Mouse (Mus musculus): ENCODE measurements at regions not wholly inside any gene's neighbourhood (a gene's known extent, or its start where the extent isn't known, plus 50 kb on each side); places are given as distances from the start of the nearest gene placed in this dataset.

DNA sequence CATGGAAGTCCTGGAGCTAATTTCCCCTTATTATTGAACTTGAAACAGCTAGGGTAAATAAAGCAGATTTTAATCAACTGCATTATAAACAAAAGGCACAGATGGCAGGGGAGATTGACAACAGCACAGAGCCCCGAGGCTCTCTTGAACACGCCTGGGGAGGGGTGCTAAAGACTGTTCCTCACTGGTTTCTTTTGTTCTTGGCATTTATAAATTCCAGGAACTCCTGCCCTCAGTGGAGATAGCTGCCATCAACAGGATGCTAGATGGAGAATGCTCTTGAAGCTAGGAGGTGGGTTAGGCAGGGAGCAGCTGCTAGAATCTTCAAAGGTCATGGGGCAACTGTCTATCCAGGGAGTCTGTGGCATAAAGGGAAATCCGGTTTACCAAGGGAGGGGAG is 102.2 kb upstream of the Kit start:
- DNase-seq: peak; percentile 25 to 67

DNA sequence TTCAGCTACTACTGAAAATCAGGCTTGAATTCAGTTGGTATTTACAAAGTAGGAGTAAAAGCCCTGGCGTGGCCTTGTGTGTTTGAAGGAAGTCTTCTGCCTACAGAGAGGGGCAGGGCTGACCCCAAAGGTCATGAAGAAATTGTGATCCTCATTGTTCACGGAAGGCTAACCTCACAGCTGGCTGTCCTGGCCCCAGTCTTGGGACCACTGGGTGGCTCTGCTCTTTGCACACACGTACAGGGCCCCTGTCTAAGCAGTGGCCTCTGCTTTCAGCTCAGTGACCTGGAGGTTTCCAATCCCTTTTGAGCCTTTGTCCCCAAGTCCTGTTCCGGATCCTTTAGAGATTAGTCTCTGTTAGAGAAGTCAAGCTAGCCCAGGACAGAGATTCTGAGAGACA is 99.3 kb upstream of the Kit start:
- no peak for DNase-seq

DNA sequence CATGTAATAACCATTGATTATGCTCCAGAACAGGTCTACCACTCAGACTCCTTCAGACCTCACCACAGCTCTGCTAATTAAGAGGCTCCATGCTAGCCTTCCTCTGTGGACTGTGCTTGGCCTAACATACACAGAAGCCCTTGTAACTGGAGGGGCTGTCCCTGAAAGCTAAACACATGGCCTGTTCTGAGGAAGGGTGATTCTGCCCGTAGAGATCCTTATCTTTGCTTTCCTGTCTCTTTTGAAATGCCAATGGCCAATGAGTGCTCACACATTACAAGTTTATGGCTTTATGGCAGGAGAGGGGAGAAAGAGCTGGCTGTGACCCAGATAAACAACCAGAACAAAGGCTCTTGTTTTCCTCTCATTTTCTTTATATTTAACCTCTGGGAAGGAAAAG is 96.2 kb upstream of the Kit start:
- DNase-seq: peak; percentile 11 to 50

DNA sequence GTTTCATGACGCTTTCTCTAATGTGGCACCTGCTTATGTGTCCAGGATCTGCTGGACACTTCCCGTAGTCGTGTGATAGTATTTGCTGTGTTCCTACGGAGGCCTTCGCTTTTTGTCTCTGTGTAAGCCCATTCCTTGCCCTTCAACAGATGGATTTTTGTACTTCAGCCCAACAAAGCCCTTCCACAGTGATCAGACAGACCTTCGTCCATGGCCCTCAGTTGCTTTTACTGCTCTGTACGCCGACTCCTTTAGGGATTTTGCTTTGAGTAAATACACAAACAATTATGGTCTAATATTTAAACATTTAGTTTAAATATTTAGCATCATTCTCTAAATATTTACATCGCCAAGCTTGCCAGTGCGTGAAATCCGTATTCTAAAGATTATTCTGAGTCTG is 95.6 kb upstream of the Kit start:
- no peak for DNase-seq

DNA sequence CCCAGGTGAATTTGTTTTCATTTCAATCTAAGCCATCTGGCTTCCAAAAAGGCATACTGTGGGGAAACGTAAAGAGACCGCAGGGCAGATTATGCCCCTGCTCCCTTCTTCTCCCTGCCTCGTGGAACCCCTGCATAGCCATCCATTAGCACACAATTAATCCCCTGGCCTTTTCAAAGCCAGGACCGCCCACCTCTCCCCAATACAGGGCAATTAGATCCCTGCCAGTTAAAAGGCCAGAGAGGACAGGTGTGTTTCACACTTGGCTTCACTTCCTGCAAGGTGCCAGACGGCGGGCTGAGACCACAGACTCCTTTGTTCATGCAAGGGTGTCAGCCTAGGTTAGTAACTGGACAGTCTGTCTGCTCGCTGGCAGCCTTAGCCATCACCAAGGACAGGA is 93.1 kb upstream of the Kit start:
- no peak for DNase-seq

DNA sequence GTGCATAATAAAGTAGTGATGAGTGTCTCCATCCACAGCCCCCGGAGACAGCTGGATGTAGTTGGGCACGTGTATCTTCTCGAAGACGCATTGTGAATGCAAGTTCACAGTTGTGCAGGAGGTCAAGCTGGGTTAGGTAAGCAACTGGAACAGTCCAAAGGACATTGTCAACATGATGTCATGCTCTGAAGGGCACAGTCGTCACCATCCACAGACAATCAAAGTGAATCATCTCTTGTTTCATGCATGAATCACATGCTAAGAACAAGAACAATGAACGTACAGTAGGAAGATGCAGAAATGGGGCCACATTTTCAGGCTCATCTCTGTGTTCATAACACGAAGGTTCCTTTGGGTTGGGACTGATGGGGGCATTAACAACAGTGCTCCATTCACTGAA is 90.4 kb upstream of the Kit start:
- DNase-seq: no peak

DNA sequence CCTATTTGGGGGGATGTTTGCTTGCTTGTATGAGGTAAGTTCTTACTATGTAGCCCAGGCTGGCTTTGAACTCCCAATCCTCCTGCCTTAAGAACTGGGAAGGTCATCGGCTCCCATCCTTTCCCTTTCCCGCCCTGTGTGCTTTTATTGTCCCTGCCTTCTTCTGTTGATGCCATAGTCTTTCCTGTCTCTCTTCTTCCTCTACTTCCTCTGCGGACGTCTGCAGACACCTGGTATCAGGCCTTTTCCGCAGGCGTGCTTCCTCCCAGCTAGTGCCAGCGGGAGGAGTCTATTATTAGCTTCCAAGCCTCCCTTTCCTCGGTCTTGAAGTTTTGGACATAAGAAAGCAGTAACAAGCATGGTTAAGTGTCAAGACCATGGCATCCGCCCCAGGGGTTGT is 83.9 kb upstream of the Kit start:
- DNase-seq: no peak

DNA sequence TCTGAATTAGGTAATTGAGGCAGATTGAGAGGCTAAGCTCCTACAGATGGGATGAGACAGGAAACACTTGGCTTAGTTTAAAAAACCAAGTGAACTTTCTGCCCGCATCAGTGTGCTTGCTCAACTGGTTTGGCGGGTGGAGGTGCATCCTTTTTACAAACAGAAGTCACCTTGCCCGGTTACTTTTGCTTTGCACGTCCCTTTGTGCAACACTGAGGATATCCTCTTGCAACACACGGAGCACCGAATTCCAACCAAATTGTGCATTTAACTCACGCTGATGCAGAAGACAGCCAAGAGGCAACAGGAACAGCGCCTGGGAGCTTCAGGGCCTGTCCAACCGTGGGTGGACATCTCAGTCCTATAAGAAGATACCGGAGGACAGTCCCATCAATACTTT is 80.6 kb upstream of the Kit start:
- no peak for DNase-seq

DNA sequence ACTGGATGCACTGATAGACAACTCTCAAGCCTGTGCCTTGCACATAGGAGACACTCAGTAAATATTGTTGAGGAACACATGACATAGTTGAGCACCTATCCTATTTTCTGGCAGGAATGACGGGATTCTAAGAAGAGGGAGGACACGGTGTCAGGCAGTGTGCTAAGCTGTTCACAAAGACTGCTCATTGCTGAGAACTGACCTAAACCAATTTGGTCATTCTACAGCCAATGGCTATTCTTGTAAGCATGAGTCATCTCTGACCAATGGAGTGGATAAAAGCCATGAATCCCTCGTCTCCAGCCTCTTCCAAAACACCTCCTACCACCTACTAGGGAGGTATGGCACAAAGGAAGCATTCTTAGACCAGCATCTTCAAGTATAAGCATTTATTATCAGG is 75.7 kb upstream of the Kit start:
- no peak for DNase-seq

DNA sequence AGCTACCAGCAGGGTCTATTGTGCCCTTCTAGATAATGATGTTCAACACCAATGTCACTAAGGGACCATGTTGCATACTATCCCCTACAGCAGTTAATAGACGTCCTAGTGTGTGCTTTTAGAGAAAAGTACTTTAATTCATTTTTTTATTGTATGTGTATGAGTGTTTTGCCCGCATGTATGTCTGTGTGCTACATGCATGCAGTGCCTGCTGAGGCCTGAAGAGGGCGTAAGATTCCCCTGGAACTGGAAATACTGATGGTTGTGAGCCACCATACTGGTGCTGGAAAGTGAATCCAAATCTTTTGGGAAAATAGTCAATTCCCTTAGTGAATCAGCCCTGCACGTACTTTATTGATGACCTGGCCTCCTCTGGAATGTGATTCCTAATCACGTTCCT is 75.0 kb upstream of the Kit start:
- DNase-seq: no peak

DNA sequence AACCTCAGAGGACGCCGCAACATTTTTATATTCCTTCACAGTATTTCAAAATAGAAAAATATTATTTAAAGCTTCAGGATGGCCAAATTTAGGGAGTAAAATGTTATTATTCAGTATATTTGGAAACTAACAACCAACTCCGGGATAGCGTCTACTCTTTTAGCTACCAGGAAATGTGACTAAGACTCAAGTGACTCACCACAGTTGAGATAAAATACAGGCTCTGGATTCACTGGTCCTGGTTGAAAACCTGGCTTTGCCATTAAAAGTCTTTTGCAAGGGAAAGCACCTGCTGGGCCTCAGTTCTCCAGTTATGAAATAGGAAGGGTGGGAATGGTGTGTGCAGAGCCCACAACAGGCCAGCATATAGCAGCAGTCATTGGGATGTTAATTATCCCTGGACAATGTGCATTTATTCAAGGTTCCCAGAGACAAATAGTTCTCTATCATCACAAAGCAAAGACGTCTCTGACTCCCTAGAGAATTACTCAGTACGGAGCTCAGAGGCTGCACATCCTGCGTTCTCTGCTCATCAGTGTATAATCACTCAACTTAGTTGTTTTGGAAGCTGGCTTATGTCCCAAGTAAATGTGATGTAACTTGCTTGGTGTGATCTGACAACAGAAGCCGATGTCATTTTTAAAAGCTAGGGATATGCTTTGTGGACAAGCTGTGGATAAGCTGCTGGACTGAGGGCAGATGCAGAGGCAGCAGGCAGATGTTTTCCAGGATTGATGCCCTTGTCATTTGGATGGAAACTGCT is 73.9 kb upstream of the Kit start:
- no peak for DNase-seq

DNA sequence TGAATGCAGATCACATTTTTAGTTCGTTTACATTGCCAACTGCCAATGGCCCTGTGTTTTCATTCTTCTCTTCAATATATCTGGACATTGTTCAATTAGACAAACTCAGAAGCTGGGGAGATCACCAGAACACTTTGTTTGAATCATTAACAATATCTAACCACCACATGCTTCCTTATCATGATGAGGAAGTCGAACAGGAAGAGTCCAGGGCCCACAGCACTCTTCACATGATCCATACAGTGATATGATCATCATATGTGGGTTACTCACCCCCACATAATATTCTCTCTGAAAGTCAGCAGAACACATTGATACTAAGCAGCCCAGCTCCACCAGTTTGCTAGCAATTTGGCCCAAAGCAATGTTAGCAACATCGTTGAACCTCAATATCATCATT is 71.0 kb upstream of the Kit start:
- no peak for DNase-seq

DNA sequence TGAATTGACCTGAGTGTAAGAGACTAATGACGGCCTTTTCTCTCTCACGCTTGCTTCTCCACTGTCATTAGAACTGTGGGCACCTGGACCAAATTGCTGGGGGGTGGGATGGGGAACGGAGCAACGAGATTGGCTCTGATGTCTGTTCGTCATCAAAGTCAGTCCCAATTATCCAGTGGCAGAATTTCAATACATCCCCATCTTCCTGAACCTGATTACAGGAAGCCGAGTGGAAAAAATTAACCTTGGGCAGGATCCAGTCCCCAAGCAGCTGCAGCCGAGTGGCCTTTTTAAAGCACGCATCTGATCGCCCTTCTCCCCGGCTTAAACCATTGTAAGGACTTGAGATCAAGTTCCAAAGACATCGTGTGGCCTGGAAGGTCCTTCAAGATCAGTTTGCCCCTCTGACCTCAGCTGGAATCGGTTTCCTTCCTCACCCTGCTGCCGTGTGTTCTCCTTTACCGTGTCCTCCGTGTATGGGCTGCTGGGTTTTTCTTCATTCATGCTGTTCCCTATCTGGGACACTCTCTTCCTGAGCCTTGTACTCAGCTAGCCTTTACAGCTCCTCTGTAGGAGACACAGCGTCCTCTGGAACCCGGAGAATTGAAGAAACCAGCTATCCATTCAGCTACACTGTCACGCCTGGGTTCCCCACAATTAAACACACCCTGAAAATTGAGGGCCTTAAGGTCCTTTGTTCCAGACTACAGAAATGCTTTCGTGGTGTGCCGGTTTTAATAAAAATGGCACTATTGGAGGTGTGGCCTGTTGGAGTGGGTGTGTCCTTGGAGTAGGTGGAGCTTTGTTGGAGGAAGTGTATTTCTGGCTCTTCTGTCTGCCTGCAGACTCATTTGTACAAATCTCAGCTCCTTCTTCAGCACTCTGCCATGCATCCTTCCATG is 61.9 kb upstream of the Kit start:
- no peak for DNase-seq

DNA sequence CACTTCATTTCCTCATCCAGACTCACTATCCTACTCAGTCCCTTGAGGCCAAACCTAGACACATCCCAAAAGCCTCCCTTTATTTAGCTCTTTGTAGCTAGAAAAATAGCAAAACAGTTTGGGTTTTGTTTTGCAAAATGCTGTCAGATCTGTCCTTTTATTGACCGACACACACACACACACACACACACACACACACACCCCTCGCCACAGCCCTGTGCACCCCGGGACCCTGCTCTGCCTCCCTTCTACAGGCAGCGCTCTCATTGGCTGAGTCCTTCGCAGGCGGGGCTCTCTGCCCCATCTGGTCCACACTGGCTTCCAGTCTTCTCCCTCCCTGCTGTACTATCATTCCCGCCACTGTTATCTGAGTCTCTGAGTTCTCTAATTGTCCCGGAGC is 56.5 kb upstream of the Kit start:
- DNase-seq: no peak

DNA sequence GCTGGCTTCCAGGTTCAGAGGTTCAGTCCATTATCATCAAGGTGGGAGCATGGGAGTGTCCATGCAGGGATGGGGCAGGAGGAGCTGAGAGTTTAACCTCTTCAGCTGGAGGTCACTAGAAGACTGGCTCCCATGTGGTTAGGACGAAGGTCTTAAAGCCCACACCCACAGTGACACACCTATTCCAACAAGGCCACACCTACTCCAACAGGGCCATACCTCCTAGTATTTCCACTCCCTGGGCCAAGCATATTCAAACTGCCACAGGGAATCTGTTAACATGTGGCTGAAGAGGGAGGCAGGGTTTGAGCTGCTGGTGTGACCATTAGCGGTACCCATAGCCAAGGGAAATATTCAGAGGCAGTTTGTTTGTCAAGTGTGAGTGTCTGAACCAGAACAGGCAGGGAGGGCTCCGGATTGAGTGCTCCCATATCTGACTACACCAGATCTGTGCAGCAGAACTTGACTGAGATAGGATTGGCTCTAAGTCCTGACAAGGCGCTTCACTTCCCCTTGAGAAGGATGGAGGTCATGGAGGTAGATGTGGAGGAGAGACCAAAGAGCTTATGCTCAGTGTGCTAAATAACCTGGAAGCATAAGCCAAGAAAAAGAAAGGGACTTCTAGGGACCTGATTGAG is 51.6 kb upstream of the Kit start:
- no peak for DNase-seq

Measured in lung, adult 18-20 months (tissue).